Mouse (Mus musculus): ENCODE data around the gene Rassf4. TPM values are rescaled to one million over a fixed set of nuclear protein-coding genes. Genes with fewer than 3 reads are reported as not detected.

Gene Rassf4
- 1 to 10 TPM; 4.7 to 7.3 (median 5.0) TPM for total RNA-seq (2022)

DNA sequence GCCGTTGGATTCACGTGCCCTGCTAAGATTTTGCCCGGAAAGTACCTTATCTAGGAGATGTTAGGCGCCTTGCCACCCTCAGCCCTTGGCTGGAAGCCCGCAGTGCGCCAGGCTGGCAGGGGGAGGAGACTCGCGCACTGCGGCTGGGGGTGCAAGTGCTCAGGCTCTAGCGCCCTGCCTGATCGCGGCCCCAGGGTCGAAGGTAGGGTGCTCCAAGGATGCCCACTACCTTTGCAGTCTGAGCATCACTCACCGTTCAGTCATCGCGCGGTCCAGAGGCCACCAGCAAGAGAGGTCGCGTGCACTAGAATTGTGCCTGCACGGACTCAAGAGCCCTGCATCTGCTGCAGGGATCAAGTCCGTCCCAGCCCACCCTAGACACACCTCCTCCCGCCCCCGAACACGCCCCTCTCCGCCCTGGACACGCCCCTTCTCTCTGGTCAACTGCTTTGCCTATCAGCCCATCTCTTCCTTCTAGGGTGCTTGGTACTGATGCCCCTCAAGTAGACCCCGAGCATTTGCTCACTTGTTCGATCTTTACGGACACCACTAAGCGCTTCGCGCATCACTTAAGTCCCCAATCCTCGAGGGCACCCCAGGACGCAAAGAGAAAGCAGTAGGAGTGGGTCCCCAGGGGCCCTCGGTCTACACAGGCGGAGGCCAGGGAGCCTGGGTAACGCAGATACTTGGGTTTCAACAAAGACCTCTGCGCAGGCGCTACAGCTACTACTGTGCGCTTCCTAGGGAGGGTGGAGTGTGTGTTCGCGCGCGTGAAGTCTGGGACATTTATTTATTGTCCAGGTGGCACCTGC, at the start of gene Rassf4:
Rassf4 (minus strand) TSS at position 482 of the 812 bp plus-strand sequence.
- DNase-seq (ENCODE audit: low spot score in 2 of 2), result peak; percentile 53 to 58

DNA sequence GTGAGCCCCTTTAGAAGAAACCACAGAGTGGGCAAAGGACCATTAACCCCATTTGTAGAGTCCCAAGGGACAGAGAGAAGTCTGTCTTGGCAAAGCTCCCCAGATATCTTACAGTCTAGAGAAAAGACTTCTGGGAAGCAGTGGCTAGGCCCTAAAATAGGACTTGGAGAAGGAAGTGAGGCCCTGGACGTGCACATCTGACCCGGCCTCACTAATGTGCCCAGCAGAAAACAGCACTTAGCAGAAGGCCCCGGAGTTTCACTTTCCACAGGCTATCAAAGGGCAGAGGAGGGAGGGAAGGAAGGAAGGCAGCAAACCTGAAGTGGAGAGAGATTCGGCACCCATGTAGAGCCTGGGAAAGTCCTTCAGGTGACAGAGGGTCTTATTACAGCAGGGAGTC, 45.2 kb upstream of the Rassf4 start:
- no peak for DNase-seq (ENCODE audit: low spot score in 2 of 2)

DNA sequence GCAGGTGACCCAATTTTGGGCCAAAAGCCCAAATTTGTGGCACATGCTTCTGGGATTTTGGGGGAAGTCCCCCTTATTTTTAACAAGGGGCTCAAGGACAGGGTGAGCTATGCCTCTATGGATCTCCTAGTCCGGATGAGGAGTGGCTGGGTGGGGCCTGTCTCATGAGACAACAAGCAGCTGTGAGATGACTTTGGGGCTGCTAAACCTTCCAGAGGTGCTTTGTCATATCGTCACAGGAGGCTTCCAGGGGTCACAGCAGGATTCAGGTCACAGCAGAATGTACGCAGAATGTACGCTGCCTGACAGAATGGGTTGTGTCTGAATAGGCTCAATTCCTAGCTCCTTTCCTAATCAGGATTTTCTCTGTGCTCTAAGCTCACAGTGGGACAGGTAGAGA, 44.6 kb upstream of the Rassf4 start:
- DNase-seq (ENCODE audit: low spot score in 2 of 2), result no peak

DNA sequence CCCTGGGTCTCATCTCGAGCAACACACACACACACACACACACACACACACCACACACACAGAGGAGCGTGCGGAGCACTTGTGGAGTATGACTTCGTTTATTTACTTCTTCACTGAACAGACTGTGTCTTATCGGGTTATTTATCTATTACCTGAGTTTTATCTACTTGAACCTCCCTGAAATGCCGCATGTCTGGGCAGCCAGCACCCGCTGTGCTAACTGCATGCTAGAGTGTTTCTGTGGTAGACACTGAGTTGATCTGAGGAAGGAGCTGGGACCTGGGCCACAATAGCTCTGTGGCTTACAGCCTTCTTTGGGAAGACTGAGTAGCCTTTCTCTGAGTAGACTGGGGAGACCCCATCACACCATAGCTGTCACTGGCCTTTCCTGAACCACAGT, 44.1 kb upstream of the Rassf4 start:
- no peak for DNase-seq (ENCODE audit: low spot score in 2 of 2)

DNA sequence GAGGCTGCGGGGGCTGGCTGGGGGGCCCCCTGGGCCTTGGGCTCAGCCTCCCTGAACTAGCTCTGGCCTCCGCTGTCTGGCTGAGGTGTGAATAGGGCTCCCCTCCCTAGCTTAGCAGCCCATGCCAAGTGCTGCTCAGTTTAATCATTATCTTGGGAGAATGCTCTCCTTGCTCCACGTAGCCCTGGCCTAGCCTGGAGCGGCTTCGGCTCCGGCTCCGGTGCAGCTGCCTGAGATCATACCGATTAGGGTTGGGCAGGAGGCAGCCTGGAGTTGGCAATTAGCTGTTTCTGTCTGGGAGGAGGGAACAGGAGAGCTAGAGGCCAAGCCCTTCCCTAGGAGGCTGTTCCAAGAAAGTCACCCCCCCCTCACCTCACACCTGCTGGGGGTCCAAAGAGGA, 42.9 kb upstream of the Rassf4 start, which contains the start of gene Tmem72:
Tmem72 (minus strand) TSS at position 248 of the 400 bp plus-strand sequence.
- DNase-seq (ENCODE audit: low spot score in 2 of 2), result no peak

DNA sequence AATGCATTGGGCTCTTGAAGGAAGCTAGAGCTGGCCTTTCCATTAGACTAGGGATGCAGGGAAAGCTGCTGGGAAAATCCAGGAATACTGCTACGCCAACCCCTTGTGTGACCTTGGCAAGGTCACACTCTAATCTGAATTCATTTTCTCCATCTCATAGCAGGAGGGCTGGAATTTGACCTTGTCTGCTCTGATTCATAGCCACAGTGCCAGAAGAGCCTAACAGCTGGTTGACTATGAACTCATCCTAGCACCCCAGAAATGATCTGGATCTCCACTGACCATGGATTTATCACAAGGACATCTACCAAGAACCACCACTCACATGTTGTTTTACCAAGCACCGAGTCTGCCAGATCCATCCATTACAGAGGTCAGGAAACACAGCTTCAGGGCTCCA, 41.4 kb upstream of the Rassf4 start:
- no peak for DNase-seq (ENCODE audit: low spot score in 2 of 2)

DNA sequence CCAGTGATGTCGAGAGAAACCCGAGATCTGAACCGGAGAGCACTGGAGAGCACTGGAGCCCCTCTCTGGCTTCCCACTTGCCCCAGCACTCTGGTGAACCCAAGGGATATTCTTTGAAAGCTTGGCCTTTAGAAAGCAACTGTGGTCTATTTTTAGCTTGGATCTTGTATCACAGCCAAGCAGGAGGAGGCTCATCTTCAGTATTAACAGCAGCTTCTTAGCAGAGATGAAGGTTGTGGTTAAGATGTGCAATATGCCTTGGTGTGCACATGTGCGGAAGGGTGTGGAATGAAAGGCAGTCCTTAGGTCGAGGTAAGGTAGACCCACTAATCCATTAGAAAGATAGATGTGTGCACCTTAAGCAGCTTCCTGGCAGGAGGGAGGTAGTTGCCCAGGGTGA, 40.8 kb upstream of the Rassf4 start:
- no peak for DNase-seq (ENCODE audit: low spot score in 2 of 2)

DNA sequence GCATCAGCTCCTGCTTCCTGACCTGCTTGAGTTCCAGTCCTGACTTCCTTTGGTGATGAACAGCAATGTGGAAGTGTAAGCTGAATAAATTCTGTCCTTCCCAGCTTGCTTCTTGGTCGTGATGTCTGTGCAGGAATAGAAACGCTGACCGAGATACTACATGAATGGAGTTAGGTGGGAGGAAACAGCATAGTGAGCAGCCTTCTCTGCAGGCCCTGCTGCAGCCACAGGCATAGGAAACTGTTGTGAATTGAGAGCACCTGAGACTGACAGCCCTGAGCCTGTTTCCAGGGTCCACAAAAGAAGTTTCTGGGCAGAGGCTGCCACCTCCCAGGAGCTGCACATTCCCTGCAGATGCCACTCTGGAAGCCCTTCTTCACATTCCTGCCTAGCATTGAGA, 40.2 kb upstream of the Rassf4 start:
- DNase-seq (ENCODE audit: low spot score in 2 of 2), result no peak

DNA sequence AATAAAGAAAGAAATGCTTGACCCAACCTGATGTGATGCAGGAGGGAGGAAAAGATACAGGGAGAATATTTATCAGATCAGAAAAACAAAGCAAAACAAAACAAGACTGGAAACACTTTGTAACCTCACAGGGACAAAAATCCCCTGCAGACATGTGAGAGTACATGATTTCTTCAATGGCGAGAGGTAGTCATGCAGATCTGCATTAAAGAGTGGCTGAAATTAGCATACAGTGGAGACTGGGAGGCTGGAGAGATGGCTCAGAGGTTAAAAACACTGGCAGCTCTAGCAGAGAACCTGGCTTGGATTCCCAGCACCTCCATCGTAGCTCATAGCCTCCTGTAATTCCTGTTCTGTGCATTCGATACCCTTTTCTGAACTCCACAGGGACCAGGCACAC, 38.8 kb upstream of the Rassf4 start:
- no peak for DNase-seq (ENCODE audit: low spot score in 2 of 2)

DNA sequence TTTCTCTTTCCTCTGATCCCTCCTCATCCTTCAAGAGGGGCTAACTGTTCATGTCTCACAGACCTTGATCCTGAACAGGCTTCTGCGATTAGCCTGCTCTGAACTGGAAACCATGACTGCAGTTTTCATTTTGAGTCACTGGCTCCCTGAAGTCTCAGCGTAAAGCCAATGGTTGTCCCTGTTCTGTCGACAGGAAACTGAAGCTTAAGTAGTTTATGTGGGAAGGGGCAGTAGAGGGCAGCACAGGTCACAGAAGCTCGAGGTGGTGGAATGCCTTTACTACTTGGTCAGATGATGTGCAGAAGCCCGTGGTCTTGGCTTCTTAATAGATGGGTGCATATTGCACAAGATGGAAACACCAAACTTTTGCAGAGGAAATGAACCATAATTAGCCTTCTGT, 38.3 kb upstream of the Rassf4 start:
- DNase-seq (ENCODE audit: low spot score in 2 of 2), result no peak

DNA sequence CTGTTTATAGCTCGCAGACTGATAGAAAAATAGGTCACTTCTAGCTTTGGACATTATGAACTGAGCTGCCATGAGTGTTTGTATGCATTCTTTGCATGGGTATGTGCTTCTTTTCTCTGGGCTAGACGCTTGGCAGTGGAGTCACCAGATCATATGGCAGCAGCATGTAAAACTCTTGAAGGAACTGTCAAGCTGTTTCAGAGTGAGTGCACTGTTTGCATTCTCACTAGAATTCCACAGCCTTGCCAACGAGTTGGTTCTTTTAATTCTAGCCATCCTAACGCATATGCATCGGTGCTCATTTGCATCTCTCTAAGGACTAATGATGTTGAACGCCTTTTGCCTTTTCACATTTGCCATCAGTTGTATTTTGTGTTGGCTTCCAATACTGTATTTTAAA, 30.6 kb upstream of the Rassf4 start:
- DNase-seq (ENCODE audit: low spot score in 2 of 2), result no peak

DNA sequence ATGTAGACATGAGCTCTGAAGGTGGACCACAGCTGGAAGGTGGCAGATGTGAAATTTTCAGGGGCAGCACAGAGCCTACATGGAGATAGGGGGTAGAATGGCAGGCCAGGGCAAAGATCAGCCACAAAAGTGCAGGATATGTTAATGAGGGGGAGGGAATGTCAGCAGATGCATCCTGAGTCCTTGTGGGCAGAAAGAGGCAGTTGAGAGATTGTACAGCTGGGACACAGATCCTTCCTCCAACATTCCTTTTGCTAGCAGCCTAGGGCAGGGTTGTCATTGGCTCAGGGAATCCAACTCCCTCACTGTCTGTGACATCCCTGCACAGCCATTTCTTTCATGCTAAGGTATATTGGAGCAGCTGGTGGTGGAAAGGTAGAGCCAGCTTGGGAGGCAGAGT, 27.1 kb upstream of the Rassf4 start:
- no peak for DNase-seq (ENCODE audit: low spot score in 2 of 2)

DNA sequence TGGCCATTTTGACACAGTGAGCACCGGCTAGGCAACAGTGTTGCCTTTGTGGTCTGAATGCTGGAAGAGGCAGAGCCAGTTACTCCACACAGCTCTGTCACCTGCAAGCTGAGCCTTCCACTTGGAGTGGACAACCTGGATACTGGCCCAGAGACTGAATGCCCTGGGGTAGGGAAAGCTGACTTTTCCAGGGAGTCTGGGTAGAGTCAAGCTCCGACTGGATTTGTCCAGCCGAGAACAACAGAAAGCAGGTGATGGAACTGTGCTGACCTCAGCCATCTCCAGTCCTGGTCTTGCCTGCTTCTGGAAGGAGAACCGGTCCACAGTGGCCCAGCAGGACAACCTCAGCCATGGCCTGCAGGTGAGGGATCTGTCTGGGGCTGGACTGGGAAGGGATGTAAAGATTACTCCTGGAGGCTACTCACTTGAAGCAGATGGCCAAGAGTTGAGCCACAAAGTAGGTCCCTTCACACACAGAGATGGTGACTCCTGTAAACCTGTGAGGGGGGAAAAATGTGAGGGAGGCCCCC, 24.2 kb upstream of the Rassf4 start:
- no peak for DNase-seq (ENCODE audit: low spot score in 2 of 2)

DNA sequence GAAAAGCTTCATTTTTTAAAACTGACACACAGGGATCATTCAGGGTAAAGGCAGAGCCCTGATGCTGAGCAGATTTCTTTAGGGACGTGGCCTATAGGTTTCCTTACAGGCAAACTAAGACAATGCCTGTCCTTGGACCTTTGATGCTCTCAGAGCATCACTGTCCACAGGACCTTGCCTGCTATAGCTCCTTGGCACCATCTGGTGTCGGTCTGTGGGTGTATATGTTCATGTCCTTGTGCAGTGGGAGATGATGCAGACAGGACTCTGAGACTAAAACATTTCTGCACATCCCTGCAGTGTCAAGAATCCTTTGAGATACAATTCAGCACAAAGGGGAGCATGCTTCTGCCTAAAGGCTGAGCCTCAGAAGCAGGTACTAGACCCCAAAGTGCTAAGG, 23.7 kb upstream of the Rassf4 start:
- DNase-seq (ENCODE audit: low spot score in 2 of 2), result no peak

DNA sequence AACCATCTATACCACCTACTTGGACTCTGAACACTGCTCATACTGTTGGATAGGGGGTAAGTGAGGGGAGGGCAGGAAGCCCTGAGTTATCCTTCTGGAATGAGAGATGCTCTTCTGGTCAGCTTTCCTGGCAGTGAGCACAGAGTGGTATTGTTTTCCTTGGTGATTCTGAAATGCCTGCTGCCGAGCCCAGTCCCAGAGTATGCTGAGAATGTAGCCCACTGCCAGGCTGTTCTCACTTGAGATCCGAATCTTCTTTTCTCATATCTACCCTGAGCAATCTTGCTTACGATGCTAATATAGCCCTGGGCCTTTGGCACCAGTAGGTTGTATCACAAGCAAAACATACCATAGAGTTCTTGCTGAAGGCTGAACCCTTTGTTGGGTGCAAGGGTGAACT, 20.6 kb upstream of the Rassf4 start:
- no peak for DNase-seq (ENCODE audit: low spot score in 2 of 2)

DNA sequence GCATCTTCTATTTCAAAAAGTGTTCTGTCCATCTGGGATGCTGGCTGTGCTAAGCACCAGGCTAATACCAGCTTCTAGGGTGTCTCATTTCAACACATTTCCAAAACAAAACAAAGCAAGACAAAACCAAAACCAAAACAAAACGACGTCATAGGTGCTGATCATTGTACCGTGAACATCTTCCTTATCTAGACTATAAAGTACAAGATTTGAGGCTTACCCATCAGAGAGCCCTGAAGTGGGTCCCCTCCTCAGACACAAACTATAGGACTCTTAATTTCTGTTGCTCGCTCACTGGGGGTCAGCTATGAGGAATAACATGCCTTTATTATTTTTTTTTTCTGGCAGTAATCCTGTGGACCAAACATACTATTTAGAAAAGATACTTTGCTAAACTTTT, 19.9 kb upstream of the Rassf4 start:
- no peak for DNase-seq (ENCODE audit: low spot score in 2 of 2)

DNA sequence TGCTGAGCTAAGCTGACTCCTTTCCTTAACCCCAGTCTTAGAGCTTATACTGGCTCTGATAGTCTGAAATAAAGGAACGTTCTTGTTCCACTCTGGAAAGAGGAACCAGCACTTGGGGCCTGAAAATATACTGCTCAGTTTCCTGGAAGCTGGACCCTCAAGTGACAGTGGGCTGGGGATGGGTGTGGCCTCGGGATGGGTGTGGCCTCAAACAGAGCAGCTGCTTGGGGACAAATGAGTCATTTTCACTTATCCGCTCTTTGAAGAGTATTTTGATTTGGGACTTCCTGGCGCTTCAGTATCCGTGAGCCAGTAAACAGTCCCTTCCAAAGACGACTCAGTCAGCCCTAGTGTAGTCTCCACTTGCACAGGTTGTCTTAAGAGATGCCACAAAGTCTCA, 8.6 kb upstream of the Rassf4 start:
- no peak for DNase-seq (ENCODE audit: low spot score in 2 of 2)

DNA sequence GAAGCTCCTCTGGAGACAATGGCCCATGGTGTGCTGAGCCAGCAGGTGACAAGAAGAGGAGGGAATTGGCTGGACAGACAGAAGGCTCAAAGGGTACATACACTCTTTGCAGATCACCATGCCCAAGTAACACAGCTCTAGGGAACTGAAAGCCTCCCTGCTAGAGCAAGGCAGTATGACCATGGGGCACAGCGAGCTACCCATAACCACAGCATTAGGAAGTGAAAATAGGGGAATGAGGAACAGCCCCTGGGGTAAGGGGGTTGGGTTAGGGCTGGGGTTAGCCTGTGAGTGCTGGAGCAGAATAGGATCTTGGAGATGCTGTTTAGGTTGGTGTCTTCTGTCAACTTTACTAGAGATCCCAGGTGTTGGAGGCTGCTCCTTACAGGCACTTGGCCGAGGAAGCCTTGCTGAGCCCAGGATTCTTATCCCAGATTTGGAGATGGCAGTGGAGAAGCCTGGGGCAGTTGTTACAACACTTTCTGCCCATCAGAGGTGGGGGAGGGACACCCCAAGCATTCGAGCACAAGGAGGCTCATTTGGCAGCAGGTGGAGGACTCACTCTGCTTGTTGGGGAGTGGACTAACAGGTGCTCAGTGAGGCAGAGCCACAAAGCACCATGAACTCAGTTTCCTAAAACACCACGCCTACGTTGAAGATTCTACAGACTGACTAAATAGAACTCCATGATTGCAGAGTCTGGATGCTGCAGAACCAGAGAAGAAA, 6.0 kb upstream of the Rassf4 start:
- no peak for DNase-seq (ENCODE audit: low spot score in 2 of 2)

DNA sequence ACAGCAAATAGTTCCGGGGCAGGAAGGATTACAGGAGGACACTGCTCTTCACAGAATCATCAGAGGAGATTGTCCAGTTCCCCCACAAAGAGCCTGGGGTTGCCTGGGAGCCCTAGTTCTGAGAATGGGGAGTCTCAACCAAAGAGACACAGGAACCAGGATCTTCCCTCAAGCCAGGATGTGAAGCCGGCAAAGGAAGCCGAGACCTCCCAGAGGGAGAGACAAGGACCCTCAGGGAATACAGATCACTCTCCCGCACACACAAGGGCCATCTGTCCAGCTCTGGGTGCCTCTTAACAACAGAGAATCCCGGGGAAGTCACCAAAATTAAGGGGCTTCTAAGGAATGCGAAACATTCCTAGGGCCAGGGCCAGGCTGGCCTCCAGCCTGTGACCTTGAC, 3.6 kb upstream of the Rassf4 start:
- no peak for DNase-seq (ENCODE audit: low spot score in 2 of 2)

DNA sequence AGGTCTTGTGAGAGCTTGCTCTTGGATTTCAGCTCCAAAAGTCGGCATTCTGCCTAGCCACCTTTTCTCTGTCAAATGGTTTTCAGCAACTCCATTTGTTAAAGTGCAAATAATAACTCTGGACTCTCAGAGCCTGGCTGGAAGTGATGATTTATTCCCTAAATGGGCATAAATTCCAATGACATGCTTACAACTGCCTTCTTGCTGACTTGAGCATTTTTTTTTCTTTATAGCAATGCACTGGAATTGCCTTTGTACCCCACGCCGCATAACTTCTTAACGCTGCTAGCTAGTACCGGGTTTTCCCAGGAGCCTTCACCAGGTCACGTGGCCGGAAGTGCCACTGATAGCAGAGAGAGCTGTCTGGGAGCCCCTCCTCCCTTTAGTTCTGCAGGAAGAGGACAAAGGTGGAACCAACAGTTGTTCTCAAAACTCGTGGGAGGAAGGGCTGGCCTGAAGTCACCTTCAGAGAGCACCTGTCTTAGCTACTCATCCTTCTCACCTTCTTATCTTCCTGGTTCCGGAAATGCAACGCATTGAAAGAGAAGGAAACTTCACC, 2.7 kb upstream of the Rassf4 start:
- DNase-seq (ENCODE audit: low spot score in 2 of 2), result no peak

DNA sequence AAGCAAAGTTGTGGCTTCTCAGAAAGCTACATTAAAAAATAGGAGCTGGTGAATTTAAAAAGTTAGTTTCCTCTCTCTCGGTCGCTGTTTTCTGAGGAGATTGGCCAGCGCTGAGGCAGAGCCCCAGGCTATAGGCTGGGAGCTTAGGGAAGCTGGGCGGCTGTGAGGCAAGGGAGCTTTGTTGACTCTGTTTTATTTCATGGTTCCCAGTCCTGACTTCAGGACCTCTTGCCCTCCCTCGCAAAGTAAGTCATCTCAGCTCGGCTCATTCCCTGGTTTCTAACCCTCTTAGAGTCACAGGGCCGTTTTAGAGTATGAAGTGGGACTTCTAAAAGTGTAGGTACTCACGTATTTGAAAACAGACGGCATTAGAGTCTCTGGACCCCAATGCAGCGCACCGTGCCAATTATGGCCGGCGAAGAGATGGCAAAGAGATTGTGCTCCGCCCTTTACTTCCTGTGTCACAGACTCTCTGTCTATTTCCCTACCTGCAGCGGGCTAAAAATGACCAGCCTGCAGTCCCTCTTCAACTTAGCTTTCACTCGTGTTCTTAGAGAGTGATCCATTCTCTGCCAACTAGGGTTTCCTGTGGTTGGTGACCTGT, 633 bp upstream of the Rassf4 start:
- no peak for DNase-seq (ENCODE audit: low spot score in 2 of 2)

DNA sequence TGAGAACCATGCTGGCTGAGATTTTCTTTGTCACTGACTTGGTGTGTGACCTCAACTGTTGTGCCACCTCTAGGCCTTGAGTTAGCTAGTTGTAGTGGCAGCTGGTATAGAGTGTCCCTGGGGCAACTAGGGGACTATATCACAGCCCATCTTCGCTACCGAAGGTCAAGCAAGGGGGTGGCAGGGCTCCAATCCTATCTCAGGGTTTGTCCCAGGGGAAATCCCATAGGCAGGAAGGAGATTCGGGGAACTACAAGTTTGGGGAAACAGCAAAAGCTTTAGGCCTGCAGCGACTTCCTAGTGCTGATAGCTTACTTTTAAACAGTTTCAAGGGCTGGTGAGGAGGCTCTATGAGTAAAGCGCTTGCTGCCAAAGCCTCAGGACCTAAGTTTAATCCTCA, 1.4 kb downstream of the Rassf4 start:
- no peak for DNase-seq (ENCODE audit: low spot score in 2 of 2)

Data from layer of hippocampus, adult 8-10 months (tissue).